Mouse (Mus musculus): ENCODE results near the gene Ddi2.
A peak's percentile ranks its signal among the peaks of the same experiment; 100 is the strongest.
"Not testable (repeated sequence)": the region's sequence is repeated elsewhere in the genome, so short reads cannot be mapped to it uniquely, and the experiment has no call there.

Gene Ddi2

GRCm38 (mm10) chr4:141722731-141723672 is at the start of gene Ddi2:
Gene Ddi2 (minus strand): TSS chr4:141723419.
- peak; percentile 81 for DNase-seq (ENCODE audit: low spot score)

DNA sequence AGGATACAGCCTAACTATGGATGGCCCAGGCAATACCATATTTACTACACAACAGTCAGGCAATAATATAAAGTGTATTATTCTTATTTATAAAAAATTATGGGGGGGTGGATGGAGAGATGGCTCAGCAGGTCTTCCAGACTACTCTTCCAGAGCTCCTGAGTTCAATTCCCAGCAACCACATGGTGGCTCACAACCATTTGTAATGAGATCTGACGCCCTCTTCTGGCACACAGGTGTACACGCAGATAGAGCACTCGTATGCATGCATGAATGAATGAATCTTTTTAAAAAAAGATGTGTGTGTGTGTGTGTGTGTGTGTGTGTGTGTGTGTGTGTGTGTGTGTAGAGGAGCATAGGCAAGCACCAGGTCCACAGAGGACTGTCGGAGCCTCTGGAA is 49.8 kb upstream of the Ddi2 start:
- not testable (repeated sequence) for DNase-seq (ENCODE audit: low spot score)

GRCm38 (mm10) chr4:141771823-141772222 is 48.6 kb upstream of the Ddi2 start:
- DNase-seq (ENCODE audit: low spot score) = no peak

GRCm38 (mm10) chr4:141769501-141770160 is 46.4 kb upstream of the Ddi2 start:
- DNase-seq (ENCODE audit: low spot score) = peak; percentile 53

GRCm38 (mm10) chr4:141767353-141768036 is 44.3 kb upstream of the Ddi2 start:
- DNase-seq (ENCODE audit: low spot score) = no peak

GRCm38 (mm10) chr4:141766668-141767352 is 43.6 kb upstream of the Ddi2 start:
- no peak for DNase-seq (ENCODE audit: low spot score)

DNA sequence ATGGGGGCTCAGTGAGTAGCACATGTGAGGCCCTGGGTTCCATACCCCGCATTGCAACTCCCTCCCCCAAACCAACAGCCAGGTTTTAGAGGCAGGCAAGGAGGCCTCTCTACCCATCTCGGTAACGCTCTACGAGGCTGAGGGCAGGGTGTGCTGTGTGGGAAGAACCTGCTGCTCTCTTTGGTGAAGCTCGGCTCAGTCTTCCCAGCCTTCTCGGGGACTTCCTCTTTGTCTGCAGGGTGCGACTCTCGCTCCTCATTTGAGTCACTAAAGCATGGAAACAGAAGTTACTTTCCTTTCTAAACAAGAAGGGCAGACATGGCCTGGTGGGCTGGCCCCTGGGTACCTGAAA is 43.1 kb upstream of the Ddi2 start:
- DNase-seq (ENCODE audit: low spot score) = no peak

DNA sequence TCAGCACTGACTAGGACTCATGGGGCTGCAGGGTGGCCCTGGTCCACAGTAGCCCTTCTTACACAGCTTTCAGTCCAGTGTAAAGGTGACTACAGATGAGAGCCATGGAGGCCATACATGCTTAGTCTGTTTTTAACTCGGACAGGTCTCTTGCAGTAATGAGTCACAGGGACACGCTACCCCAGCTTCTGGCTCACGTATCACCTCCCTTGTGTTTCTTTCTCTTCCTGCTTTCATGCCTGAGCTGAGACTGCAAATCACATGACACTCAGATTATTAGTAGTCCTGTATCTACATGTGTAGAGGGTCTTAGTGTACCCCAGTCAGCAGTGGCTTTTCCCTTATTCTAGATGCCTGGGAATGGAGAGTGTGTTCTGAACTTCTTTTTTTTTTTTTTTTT is 41.8 kb upstream of the Ddi2 start:
- no peak for DNase-seq (ENCODE audit: low spot score)

DNA sequence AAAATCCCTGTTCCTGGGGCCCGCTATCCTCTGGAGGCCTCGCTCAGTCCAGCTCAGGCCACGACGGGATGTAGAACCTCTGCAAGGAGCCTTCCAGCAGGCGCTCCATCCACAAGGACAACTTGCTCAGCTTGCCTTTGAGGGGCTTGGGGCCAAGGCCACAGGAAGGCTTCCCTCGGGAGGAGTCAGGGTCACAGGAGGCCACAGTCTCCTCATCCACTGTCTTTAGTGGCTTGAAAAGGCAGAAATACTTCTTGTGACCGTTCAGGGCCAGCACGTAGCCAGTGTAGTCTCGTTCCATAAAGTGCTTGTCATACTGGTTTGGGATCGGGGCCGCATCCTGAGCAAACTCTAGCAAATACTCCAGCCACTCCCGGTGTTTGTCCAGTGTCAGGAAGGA is 40.3 kb upstream of the Ddi2 start:
- no peak for DNase-seq (ENCODE audit: low spot score)

DNA sequence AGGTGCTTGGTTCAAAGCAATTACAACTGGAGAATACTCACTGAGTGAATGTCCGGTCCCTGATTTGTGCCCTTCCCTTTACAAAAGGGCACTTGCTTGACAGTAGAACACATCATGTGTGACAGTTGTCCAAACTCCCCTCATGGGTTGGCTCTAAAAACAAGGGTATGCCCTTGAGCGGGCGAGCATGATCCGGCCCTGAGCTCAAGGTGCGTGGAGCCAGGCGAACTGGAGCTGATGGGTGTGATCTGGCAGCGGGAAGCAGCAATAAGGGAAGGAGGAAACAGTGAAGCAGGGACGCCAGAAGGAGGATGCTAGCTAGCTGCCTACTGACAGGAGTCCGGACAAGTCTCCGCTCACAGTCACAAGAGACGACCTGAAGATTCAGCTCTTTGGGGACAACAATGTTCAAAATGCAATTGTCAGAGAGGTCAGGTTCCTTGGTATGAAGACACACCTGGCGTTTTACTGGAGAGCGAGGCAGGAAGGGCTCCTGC is 38.9 kb upstream of the Ddi2 start:
- no peak for DNase-seq (ENCODE audit: low spot score)

DNA sequence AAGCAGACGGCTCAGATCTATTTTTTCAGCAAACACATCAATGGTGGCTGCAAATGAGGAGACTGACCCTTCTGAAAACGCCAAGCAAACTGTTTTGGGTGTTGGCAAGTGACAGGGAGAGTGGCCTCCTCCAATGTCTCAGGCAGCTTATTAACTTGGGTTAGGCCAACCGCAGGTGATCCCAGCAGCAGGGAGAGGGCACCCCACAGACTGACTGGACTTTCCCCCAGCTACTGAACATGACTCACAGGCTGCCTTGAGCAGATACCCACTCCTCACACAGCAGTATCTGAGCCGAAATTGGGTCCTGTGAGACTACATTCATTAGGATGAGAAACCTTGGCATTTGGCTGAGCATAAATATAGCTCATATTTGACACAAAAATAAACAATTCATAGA is 37.7 kb upstream of the Ddi2 start:
- no peak for DNase-seq (ENCODE audit: low spot score)

GRCm38 (mm10) chr4:141758874-141759542 is 35.8 kb upstream of the Ddi2 start:
- DNase-seq (ENCODE audit: low spot score) = no peak

- no peak for DNase-seq (ENCODE audit: low spot score)
These were observed 33.9 kb upstream of the Ddi2 start for GRCm38 (mm10) chr4:141757124-141757523.

DNA sequence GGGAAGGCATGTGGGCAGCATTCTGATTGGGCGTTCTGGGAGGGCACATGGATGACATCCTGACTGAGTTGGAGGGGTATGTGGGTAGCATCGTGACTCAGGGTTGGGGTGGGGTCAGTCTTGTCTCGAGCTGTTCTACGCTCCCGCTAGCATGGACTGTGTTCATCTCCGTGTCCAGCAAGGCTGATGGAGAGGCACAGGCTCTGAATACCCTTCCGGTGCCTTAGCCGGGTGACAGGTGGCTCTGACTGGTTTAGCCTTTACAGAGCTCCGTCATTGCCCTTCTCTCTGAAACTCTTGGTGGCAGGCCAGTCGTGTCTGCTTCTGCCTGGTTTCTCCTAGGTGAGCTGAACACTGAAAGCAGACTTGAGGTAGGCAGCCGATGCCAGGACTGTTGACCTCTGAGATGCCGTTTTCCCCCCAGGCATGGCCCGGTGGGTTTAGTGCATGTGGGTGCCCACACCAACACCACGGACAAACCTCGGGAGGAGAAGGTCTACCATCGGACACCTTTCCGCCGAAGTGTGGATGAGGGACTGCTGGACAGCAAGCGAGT is 32.2 kb upstream of the Ddi2 start:
- no peak for DNase-seq (ENCODE audit: low spot score)

DNA sequence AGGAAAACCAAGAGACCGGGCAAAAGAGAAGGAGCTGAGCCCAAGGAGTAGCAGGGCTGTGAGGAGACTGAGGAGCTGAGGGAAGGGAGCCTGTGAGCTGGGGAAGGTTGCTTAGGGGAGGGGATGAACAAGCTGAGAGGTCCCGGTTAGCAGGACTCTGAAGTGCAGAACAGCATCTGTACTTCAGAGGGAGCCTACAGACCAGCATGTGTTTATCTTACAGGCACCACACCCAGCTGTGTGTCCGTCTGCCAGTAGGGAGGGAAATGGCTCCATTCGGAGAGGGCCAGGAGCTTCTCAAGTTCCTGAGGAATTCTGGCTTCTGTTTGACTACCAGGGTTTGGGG is 28.8 kb upstream of the Ddi2 start:
- DNase-seq (ENCODE audit: low spot score) = no peak

GRCm38 (mm10) chr4:141751419-141752075 is 28.3 kb upstream of the Ddi2 start:
- no peak for DNase-seq (ENCODE audit: low spot score)

- DNase-seq (ENCODE audit: low spot score) = no peak
These were observed 27.6 kb upstream of the Ddi2 start for GRCm38 (mm10) chr4:141750826-141751225.

DNA sequence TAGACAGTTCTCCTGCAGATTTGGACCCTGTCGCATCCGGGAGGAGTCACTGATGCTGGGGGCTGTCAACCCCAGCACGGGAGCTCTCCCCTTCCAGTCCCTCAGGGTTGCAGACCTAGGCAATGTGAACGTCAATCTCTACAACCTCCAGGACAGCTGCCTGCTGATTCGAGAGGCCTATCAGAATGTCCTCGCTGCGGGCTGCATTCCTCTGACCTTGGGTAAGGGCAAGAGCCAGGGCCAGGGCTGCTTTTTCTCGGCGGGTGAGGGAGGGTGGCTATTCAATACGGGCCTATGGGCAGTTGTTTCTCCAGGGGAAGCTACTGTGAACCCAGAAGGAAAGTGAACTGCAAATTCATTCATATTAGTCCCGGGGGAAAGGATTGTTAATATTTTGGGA is 26.3 kb upstream of the Ddi2 start:
- no peak for DNase-seq (ENCODE audit: low spot score)

- DNase-seq (ENCODE audit: low spot score) = no peak
These were observed 23.5 kb upstream of the Ddi2 start, which contains the start of gene Agmat for GRCm38 (mm10) chr4:141746578-141747346. Gene Agmat (plus strand): TSS chr4:141746672.

- no peak for DNase-seq (ENCODE audit: low spot score)
These were observed 19.2 kb upstream of the Ddi2 start for GRCm38 (mm10) chr4:141742381-141742780.

All from adipocyte (in vitro differentiated cells).